Mouse (Mus musculus) heart, embryonic 16.5 days (tissue): ENCODE measurements around the gene Dync1h1. TPM values are rescaled to one million over a fixed set of nuclear protein-coding genes. Genes with fewer than 3 reads are reported as not detected.
"Not testable (repeated sequence)": the region's sequence is repeated elsewhere in the genome, so short reads cannot be mapped to it uniquely, and the experiment has no call there.

Experiments
- ATAC-seq: fragments of 200-750 bp; cut with Nextera tagmentation; replicated peaks from 2 replicates; pipeline ENCODE4 v1.8.0; 2017; ENCODE audit warnings: moderate number of reproducible peaks; ENCODE audit not compliant: insufficient read depth, low FRiP score; ENCODE audit errors: extremely low read depth
- H3K27ac ChIP-seq: fragments of 300-500 bp; sonication (generic); 2 replicates; pipeline ENCODE4 v1.5.1; 2014; ENCODE audit warnings: mild to moderate bottlenecking, low read length, control low read depth, moderate library complexity
- H3K27me3 ChIP-seq: fragments of 300-500 bp; sonication (generic); 2 replicates; pipeline ENCODE4 v1.6.1; 2014; ENCODE audit warnings: low read length, mixed read lengths; ENCODE audit not compliant: control insufficient read depth, insufficient read depth
- H3K36me3 ChIP-seq: fragments of 300-500 bp; sonication (generic); 2 replicates; pipeline ENCODE4 v1.6.1; 2014; ENCODE audit not compliant: control insufficient read depth, insufficient read depth
- H3K4me1 ChIP-seq: fragments of 300-500 bp; sonication (generic); 2 replicates; pipeline ENCODE4 v1.6.1; 2014; ENCODE audit warnings: low read length, mixed read lengths; ENCODE audit not compliant: control insufficient read depth, insufficient read depth
- H3K4me2 ChIP-seq: fragments of 300-500 bp; sonication (generic); 2 replicates; pipeline ENCODE4 v1.6.1; 2014; ENCODE audit warnings: low read depth, mild to moderate bottlenecking, control low read depth, low read length
- H3K4me3 ChIP-seq: fragments of 300-500 bp; sonication (generic); 2 replicates; pipeline ENCODE4 v1.5.1; 2014; ENCODE audit warnings: mild to moderate bottlenecking, control low read depth, low read length
- H3K9ac ChIP-seq: fragments of 300-500 bp; sonication (generic); 2 replicates; pipeline ENCODE4 v1.6.1; 2014; ENCODE audit warnings: low read length, control low read depth
- H3K9me3 ChIP-seq: fragments of 300-500 bp; sonication (generic); replicated peaks from 2 replicates; pipeline ENCODE4 v1.6.1; 2016; ENCODE audit warnings: low read length; ENCODE audit not compliant: control insufficient read depth
- WGBS: fragments of 180-500 bp; shearing (Covaris S2); extraction: QIAGEN DNeasy Blood & Tissue Kit; methylation state at CpG from one replicate; pipeline ENCODE4 v1.1.7; 2014; 5-methylcytosine and 5-hydroxymethylcytosine counted together
- polyA plus RNA-seq: library from polyadenylated mRNA; unstranded; fragments of >200 nt; fragmentation: Nextera tagmentation; extraction: Ambion mirVana; gene quantifications from 2 replicates; pipeline ENCODE4 v1.2.1, GENCODE M21; 2015

Dync1h1 gene
- polyA plus RNA-seq, 1 experiment from 2014 or later, result 40.6 TPM

DNA sequence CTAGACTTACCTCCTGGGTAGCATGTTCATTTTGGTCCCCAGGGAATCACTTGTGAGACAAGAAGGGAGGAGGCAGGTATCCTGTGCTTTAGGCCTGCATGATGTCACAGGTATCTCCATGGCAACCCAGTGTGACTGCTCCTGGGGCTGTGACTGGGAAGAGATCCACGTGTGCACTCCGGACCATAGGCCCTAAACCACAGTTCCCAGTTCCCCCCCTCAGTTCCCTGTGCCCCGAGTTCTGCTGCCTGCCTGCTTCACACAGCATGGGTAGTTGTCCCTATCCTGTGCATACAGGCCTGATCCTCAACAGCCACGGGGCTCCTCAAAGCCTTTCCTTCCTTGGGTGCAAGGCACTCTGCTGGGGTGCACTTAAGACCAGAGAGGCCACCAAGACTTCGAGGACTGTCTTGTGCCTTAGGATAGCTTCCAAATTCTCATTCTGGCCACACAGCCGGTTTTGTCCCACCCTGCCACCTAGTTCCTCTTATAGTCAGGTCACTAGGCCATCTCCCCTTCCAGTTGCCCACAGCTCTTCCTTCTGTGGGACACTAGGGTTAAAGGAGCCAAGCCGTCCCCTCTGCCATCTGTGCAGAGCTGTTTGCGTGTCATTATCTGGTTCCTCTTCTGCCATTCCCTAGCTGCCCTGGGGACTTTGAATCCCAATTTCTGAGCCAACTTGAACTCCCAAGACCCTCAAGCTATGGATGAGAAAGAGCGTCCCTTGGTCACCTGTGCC is 81.5 kb downstream of the Dync1h1 start, which contains the start of gene 1700001K19Rik:
Gene 1700001K19Rik, minus strand, starts transcription at position 59 of the 739 bp plus-strand sequence.
- WGBS, result 78% methylated on average over 9 of the region's 9 CpGs
- ATAC-seq, result no peak
- H3K4me1 ChIP-seq, result peaks cover 9% of the 10 kb centered on the region
- no peak within 1 kb of the TSS for H3K27ac ChIP-seq
- H3K4me3 ChIP-seq, result no peak within 1 kb of the TSS
- no peak within 1 kb of the TSS for H3K9ac ChIP-seq
- H3K4me2 ChIP-seq, result no peak within 1 kb of the TSS
- H3K36me3 ChIP-seq, result peaks cover 3% of the 10 kb centered on the region; the same call in 1 of the 2 replicates
- no peaks in the 10 kb centered on the region for H3K9me3 ChIP-seq
- H3K27me3 ChIP-seq, result no peaks in the 10 kb centered on the region

DNA sequence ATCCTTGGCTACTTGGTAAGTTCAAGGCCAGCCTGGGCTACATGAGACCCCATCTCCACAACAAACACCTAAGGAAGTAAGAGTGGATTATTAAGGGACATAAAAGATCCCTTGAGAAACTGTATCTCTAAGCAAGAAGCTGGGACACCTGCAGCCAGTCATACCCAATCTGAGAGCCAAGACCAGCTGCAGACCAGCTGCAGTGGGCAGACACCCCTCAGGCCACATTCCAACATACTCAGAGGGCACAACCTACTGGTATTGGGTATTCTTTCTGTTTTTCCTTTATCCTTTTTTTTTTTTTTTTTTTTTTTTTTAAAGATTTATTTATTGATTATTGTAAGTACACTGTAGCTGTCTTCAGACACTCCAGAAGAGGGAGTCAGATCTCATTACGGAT is 82.3 kb downstream of the Dync1h1 start:
- Histone ChIP-seq H3K27ac (no peak overlapping the region), H3K4me3 (no peak overlapping the region), H3K27me3 (no peaks in the 10 kb centered on the region), H3K9ac (no peak overlapping the region), H3K4me1 (peaks cover 17% of the 10 kb centered on the region), H3K36me3 (peaks cover 3% of the 10 kb centered on the region; the same call in 1 of the 2 replicates), H3K9me3 (no peaks in the 10 kb centered on the region), H3K4me2 (no peak overlapping the region)
- no peak for ATAC-seq
- no CpG with 5 or more reads among the region's 1 CpGs for WGBS

DNA sequence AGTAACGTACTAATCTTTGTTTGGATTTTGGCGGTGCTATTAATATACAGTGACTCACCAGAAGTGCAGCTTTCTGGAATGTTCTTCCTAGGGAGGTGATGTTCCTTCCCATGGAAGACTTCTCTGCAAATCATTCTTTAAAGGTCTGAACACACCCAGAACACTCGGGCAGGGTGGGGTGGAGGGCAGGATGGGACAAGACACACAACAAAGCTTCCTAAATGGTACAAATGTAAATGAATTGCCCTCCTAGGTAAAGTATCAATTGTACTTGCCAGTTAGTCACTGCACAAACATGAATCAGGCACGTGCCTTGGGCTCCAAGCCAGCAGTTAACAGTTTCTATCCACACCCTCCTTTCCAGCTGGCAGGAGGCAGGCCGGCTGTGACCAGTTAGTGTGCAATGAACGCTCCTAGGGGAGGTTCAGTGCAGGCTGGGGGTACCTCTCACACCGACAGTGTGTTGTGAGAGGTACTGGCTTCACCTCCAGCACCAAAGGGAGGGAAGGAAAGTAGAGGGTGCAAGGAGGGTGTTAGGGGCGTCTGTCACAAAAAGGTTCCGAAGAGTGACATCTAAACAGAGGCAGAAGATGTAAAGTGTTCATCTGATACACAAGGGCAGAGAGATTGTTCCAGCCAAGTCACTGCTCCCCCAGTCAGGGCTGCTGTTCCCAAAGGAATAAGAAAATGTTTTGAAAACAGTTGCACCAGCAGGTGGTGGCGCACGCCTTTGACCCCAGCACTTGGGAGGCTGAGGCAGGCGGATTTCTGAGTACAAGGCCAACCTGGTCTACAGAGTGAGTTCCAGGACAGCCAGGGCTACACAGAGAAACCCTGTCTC is 86.9 kb downstream of the Dync1h1 start:
- H3K36me3 ChIP-seq, result peaks cover 25% of the 10 kb centered on the region
- H3K4me3 ChIP-seq, result no peak overlapping the region
- no peaks in the 10 kb centered on the region for H3K27me3 ChIP-seq
- peaks cover 11% of the 10 kb centered on the region for H3K4me1 ChIP-seq
- peak; percentile 92 for ATAC-seq
- H3K4me2 ChIP-seq, result peak overlapping the region; percentile 31
- 35% methylated on average over 12 of the region's 12 CpGs for WGBS
- peak overlapping the region; percentile 51 for H3K9ac ChIP-seq
- peak overlapping the region; percentile 93 for H3K27ac ChIP-seq
- no peaks in the 10 kb centered on the region for H3K9me3 ChIP-seq

DNA sequence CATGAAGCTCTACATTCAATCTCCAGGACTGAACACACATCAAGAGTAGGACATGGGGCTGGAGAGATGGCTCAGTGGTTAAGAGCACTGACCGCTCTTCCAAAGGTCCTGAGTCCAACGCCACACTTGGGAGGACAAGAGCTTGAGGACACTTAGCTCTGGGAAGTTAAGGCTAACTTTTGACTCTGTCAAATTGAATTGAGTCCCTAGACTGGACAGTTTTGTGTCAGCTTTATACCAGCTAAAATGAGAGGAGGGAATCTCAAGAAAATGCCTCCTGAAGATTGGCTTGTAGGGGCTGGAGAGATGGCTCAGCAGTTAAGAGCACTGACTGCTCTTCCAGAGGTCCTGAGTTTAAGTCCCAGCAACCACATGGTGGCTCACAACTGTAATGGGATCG is 87.7 kb downstream of the Dync1h1 start:
- Histone ChIP-seq H3K27ac (peak overlapping the region; percentile 93), H3K4me1 (peaks cover 11% of the 10 kb centered on the region), H3K36me3 (peaks cover 28% of the 10 kb centered on the region)
- not testable (repeated sequence) for ATAC-seq, H3K27me3 ChIP-seq, H3K9me3 ChIP-seq, H3K9ac ChIP-seq, H3K4me2 ChIP-seq, H3K4me3 ChIP-seq
- 90% methylated on average over 3 of the region's 3 CpGs for WGBS

DNA sequence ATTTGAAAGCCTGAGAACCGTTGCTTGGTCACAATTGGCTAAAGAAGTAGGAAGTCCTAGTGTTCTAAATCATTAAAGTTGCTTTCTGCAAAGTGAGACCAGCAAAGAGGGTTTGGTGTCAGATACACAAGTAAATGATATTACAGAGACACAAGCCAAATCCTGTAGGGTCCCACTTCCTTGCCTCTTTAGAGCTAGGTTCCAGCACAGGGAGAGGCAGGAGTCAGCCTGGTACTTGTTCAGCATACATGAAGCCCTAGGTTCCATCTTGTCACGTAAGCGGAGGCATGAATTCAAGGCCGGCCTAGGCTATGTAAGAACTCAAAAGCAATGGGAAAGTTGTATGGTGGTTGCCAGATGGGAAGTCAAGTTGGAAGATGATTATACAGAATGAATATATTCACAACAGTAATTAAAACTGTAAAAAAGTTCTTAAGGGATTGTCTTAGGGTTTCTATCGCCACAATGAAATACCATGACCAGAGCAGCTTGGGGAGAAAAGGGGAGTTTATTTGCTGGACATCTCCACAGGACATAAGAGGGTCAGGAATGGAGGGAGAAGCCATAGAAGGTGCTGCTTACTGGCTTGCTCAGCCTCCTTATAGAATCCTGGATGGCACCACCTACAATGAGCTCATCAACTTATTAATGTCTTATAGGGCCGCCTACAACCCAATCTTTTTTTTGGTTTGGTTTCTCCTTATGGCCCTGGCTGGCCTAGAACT is 88.8 kb downstream of the Dync1h1 start:
- no peak for ATAC-seq
- Histone ChIP-seq H3K9me3 (no peaks in the 10 kb centered on the region), H3K4me1 (peaks cover 19% of the 10 kb centered on the region), H3K27ac (no peak overlapping the region), H3K27me3 (no peaks in the 10 kb centered on the region), H3K4me2 (no peak overlapping the region), H3K9ac (no peak overlapping the region), H3K4me3 (no peak overlapping the region), H3K36me3 (peaks cover 35% of the 10 kb centered on the region)
- WGBS, result 87% methylated on average over 6 of the region's 6 CpGs

DNA sequence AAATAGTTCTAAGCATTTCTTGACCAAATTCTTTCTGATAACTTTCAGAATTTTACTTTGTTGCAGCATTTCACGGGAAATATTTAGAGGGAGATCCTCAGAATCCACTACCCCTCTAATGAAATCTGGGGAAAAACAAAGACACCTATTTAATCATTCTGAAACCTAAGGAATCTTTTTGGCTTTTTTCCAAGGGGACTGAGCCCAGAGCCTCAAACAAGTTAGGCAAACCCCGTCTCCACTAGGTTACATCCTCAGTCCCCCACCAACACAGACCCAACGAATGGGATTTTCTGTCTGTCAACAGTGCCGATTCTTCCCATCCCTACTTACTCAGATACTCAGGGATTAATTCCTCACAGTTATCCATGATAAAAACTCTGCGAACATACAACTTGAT is 92.1 kb downstream of the Dync1h1 start:
- not testable (repeated sequence) for ATAC-seq, H3K4me3 ChIP-seq, H3K9me3 ChIP-seq, H3K9ac ChIP-seq, H3K4me2 ChIP-seq, H3K27ac ChIP-seq, H3K27me3 ChIP-seq
- WGBS, result 61% methylated on average over 5 of the region's 5 CpGs
- H3K36me3 ChIP-seq, result peaks cover 32% of the 10 kb centered on the region
- H3K4me1 ChIP-seq, result peaks cover 13% of the 10 kb centered on the region

DNA sequence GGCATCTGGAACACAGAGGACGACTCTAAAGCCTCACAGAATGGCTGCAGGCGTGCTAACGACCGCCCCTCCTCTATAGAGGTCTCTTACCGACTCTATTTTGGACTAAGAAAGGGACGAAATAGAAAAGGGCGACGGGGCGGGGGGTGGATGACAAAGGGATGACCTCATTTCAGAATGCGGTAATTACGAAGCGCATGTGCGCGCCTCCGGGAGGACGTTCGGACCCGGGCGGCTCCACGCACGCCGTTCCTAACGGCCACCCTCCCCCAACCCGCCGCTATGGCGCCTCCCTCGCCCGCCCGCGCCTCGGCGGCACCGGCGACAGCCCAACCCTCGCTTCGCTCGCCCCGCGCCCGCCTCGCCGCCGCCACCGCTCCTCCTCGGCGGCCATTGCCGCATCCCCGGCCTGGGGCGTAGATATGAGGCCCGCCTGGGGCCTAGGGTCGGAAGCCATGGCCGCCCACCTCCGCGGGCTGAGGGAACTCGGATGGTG is 94.5 kb downstream of the Dync1h1 start:
- peak; percentile 37 for ATAC-seq
- Histone ChIP-seq H3K4me2 (peak overlapping the region; percentile 72), H3K9me3 (no peaks in the 10 kb centered on the region), H3K27ac (peak overlapping the region; percentile 94), H3K9ac (peak overlapping the region; percentile 98), H3K4me1 (peaks cover 17% of the 10 kb centered on the region), H3K27me3 (no peaks in the 10 kb centered on the region), H3K4me3 (peak overlapping the region; percentile 89), H3K36me3 (peaks cover 19% of the 10 kb centered on the region)
- under 1% methylated on average over 48 of the region's 55 CpGs for WGBS

DNA sequence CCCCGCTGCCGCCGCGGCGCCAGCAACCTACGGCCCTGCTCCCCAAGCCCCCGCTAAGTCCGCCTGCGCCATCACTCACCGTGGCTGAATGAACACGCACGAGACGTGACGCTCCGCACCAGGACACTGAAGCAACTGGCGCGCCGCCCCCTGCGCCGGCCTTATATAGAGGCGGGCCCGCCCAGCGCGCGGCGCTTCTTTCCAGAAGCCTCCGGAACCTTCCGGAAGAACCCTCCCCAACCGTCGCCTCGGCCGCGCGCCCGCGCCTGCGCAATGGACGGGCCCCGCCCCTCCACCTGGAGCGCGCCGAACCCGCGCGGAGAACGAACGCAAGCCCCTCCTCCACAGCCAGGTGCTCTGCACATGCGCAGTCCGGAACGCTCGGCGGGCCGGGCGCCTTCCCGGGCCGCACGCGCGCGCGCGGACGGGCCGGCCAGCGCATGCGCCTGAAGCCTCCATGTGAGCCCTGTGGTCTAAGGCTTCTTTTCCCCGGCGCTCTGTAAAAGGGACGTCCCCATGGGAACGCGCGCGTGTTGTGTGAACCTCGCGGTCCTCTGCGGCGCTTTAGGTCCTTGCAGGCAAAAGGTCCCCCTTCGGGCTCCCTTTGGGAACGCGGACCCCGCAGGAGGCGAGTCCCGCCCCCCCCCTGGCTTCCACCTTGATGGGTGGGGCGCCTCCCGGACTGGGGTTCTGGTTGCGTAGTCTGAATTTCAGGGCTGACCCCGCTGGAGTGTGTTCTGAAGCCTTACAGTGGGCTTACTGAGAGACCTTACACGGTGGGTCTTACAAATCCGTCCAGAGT is 95.1 kb downstream of the Dync1h1 start:
- Histone ChIP-seq H3K4me3 (peak overlapping the region; percentile 89), H3K27me3 (no peaks in the 10 kb centered on the region), H3K9me3 (no peaks in the 10 kb centered on the region), H3K4me1 (peaks cover 21% of the 10 kb centered on the region), H3K4me2 (peak overlapping the region; percentile 72), H3K27ac (peak overlapping the region; percentile 94), H3K36me3 (peaks cover 18% of the 10 kb centered on the region), H3K9ac (peak overlapping the region; percentile 98)
- peak; percentile 93 for ATAC-seq
- under 1% methylated on average over 89 of the region's 89 CpGs for WGBS
